Mouse (Mus musculus) right cerebral cortex, postnatal 36 days (tissue): ENCODE results near the gene Pla2g2d.
"Not testable (repeated sequence)": the region's sequence is repeated elsewhere in the genome, so short reads cannot be mapped to it uniquely, and the experiment has no call there.

ENCODE experiments used
- DNase-seq, 2 experiments: peaks; one replicate each; pipeline ENCODE4 v3.0.0; 2022; ENCODE audit warnings: low spot score in 2 of 2, mixed read lengths in 1 of 2

Gene Pla2g2d

GRCm38 (mm10) chr4:138780300-138780699 is 4.8 kb downstream of the Pla2g2d start:
- DNase-seq = no peak

GRCm38 (mm10) chr4:138782098-138782497 is 6.6 kb downstream of the Pla2g2d start:
- peak; percentile 63 to 78 for DNase-seq

- DNase-seq = no peak
Observed at GRCm38 (mm10) chr4:138785721-138786120, 10.2 kb downstream of the Pla2g2d start.

DNA sequence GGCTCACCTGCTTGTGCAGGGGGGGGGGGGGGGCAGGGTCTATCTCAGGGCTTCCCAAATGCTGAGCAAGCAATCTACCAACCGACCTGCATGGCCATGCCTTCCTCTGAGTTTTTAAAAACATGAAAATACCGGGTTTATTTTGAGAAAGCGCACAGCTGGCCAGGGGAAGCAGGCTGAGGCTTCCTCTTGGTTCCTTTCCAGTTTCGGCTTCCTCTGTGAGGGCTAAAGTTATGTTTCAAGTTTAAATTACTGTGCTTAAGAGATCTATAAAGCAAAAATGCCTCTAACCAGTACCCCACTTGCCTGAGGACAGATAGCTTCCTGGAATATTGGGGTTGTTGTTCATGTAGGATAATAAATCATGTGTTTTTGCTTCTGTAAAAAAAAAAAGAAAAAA is 10.6 kb downstream of the Pla2g2d start:
- no peak for DNase-seq

DNA sequence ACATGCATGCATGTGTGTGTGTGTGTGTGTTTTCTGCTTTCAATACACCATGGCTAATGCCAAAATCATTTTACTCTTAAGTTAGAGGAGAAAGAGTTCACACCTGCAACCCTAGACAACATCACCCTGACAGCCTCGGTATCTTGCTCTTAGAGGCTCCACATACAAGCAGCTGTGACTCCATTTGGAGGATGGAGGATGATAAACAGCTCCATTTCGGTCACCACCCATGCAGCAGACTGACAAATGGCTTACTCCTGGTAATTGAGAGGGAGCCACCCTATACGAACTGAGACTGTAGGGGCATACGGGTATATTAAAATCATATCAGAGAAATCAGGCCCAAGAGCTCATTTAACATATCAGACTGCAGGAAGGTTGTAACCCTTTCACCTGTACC is 12.8 kb downstream of the Pla2g2d start:
- no peak for DNase-seq

GRCm38 (mm10) chr4:138791452-138791851 is 15.9 kb downstream of the Pla2g2d start:
- no peak for DNase-seq

GRCm38 (mm10) chr4:138792599-138792998 is 17.1 kb downstream of the Pla2g2d start:
- DNase-seq = no peak

DNA sequence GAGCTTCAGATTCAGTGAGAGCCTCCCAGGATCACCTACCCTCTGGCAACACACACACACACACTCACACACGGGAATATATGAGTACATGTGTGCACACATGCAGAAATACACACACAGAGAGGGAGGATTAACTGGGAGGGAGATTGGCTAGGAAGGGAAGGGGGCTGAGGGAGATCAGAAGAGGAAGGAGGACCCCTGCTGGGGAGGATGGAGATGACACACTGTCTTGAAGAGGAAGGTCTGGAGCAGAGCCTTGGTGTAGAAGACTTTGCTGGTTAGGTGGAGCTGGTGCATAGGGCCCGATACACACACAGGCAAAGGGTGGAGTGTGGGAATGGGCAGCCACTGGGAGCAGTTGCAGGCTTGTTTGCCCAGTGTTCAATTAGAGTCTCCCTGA is 17.7 kb downstream of the Pla2g2d start:
- peak; percentile 41 to 46 for DNase-seq

DNA sequence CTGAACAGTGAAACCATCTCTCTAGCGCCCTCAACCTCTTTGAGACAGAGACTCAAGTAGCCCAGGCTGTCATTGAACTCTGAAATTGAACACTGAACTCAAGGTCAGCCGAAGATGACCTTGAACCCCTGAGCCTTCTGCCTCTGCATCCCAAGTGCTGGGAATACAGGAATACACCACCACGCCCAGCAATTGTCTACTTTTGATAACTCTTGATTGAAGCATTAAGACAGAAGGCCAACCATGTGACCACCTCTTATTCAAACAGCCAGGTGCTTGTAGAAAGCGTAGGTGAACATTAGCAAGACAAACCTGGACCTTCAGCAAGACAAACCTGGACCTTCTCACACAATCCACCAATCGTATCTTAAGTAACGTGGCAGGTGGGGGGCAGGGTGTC is 18.8 kb downstream of the Pla2g2d start:
- no peak for DNase-seq

GRCm38 (mm10) chr4:138796513-138797216 is 21.1 kb downstream of the Pla2g2d start:
- no peak for DNase-seq

GRCm38 (mm10) chr4:138797217-138797570 is 21.7 kb downstream of the Pla2g2d start:
- peak in 1 of 2 experiments; percentile 37 for DNase-seq

GRCm38 (mm10) chr4:138800134-138800744 is 24.7 kb downstream of the Pla2g2d start:
- no peak for DNase-seq

DNA sequence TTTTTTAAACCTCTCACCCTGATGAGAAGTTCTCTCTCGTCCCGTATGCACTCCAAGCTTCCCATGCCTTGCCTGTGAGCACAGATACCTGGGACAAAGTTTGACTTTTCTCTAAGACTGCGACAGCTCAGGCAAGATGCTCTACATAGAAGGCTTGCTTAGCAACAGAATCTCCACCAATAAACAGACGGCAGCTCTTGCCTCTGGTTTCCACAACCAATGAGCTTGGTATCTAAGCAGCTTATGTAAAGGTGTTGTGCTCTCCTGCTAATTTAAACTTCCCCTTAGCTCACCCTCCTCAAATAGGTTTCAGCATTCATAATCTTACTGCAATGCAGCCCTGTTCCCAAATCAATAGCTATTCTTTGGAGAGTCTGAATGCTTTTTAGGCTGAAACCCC is 26.1 kb downstream of the Pla2g2d start:
- peak; percentile 40 to 77 for DNase-seq

DNA sequence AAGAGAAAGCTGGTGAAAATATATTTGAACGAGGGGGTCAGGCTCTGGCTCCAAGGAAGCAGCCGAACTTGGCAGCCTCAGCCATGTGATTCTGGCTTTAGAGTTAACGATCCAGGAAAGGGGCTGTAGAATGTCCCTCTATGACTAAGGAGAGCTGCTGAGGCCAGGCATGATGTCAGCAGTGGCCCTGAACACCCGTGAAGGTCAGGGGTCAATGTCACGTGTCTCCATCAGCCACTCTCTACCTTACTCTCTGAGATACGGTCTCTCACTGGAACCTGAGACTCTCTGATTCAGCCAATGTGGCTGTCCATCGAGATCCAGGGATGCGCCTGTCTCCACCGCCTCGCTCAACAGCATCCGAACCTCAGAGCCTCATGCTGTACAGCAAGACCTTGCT is 27.4 kb downstream of the Pla2g2d start:
- DNase-seq = no peak

GRCm38 (mm10) chr4:138805248-138805647 is 29.7 kb downstream of the Pla2g2d start:
- no peak for DNase-seq

GRCm38 (mm10) chr4:138806160-138806559 is 30.6 kb downstream of the Pla2g2d start:
- no peak for DNase-seq

GRCm38 (mm10) chr4:138806920-138807541 is 31.5 kb downstream of the Pla2g2d start:
- DNase-seq = no peak

DNA sequence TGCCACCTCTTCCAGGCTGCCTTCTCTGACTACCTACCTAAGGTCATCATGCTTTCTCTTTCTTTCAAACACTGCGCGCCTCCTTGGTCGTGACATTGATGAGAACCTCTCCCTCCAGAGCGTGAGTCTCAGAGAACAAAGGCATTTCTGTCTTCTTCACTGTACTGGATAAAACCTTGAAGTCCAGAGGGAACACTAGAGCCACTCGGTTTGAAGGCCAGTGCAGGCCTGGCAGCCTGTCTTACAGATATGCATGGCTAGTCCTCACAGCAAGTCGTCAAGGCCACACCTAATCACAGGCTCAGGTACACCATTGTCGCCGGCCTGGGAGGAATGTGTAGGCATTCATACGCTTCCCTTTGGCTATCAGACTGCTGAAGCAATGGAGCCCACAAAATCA is 40.6 kb downstream of the Pla2g2d start:
- no peak for DNase-seq

GRCm38 (mm10) chr4:138817736-138818135 is 42.2 kb downstream of the Pla2g2d start:
- no peak for DNase-seq

- no peak for DNase-seq
Observed at GRCm38 (mm10) chr4:138819101-138819500, 43.6 kb downstream of the Pla2g2d start.

- no peak for DNase-seq
Observed at GRCm38 (mm10) chr4:138821036-138821435, 45.5 kb downstream of the Pla2g2d start.

DNA sequence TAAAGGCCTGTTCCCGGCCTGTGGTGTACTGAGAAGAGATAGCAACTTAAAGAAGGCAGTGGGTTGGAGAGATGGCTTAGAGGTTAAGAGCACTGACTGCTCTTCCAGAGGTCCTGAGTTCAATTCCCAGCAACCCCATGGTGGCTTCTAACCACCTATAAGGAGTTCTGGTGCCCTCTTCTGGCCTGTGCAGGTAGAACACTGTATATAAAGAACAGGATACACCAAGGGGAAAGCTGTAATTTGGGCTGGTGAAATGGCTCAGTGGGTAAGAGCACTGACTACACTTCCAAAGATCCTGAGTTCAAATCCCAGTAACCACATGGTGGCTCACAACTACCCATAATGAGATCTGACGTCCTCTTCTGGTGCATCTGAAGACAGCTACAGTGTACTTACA is 48.6 kb downstream of the Pla2g2d start:
- DNase-seq = not testable (repeated sequence)

DNA sequence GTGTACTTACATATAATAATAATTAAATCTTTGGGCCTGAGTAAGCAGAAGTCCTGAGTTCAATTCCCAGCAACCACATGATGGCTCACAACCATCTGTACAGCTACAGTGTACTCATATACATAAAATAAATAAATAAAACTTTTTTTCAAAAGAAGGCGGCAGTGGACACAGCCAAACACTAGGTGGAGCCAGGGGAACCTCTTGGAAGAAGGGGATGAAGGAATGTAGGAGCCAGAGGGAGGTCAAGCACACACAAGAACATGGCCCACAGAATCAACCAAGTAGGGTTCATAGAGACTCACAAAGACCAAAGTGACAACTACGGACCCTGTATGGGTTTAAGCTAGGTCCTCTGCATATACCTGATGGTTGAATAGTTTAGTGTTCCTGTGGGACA is 49.1 kb downstream of the Pla2g2d start:
- DNase-seq = no peak
